Mouse (Mus musculus): ENCODE results near the gene Ppdpf. TPM values are rescaled to one million over a fixed set of nuclear protein-coding genes. Genes with fewer than 3 reads are reported as not detected.
A peak's percentile ranks its signal among the peaks of the same experiment; 100 is the strongest.

Ppdpf gene
- polyA plus RNA-seq, 1 experiment from 2014 or later, result 458 TPM

- Histone ChIP-seq H3K9ac (no peak overlapping the region), H3K27ac (no peak overlapping the region), H3K4me1 (peaks cover 6% of the 10 kb centered on the region), H3K36me3 (no peaks in the 10 kb centered on the region), H3K4me3 (no peak overlapping the region), H3K9me3 (no peaks in the 10 kb centered on the region), H3K27me3 (peaks cover 73% of the 10 kb centered on the region), H3K4me2 (replicated peaks) (no peak overlapping the region)
- ATAC-seq (ENCODE audit: insufficient number of reproducible peaks, insufficient read depth, low FRiP score, low TSS enrichment), result no peak
- WGBS, result 94% methylated on average over 1 of the region's 1 CpGs
Observed at GRCm38 (mm10) chr2:181153131-181153530, 33.9 kb upstream of the Ppdpf start.

GRCm38 (mm10) chr2:181153837-181154236, 33.2 kb upstream of the Ppdpf start:
- peaks cover 72% of the 10 kb centered on the region for H3K27me3 ChIP-seq
- H3K4me1 ChIP-seq, result no peaks in the 10 kb centered on the region
- 4% methylated on average over 1 of the region's 1 CpGs for WGBS
- no peak overlapping the region for H3K27ac ChIP-seq
- ATAC-seq (ENCODE audit: insufficient number of reproducible peaks, insufficient read depth, low FRiP score, low TSS enrichment), result no peak
- no peaks in the 10 kb centered on the region for H3K9me3 ChIP-seq
- H3K4me3 ChIP-seq, result no peak overlapping the region
- H3K4me2 ChIP-seq (replicated peaks), result no peak overlapping the region
- no peak overlapping the region for H3K9ac ChIP-seq
- no peaks in the 10 kb centered on the region for H3K36me3 ChIP-seq

DNA sequence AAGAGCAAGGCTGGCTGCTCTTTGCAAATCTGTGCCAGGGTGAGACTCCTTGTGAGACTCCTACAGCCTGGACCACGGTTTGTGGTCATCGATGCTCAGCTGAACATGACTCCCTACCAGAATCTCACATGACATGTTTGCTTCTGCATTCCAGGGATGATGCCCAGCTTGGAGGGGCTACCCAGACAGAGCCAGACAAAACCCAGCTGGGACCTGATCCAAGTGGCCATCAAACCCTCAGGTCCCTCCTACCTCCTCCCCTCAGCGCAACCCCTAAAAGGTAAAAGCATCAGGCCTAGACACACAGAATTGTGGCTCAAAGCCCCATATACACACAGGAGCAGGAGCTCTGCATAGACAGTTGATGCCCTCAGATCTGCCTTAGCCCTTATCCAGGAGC, 32.7 kb upstream of the Ppdpf start:
- 87% methylated on average over 3 of the region's 3 CpGs for WGBS
- no peaks in the 10 kb centered on the region for H3K4me1 ChIP-seq
- H3K27ac ChIP-seq, result no peak overlapping the region
- ATAC-seq (ENCODE audit: insufficient number of reproducible peaks, insufficient read depth, low FRiP score, low TSS enrichment), result no peak
- no peak overlapping the region for H3K4me3 ChIP-seq
- H3K27me3 ChIP-seq, result peaks cover 68% of the 10 kb centered on the region
- H3K9me3 ChIP-seq, result no peaks in the 10 kb centered on the region
- no peak overlapping the region for H3K9ac ChIP-seq
- H3K36me3 ChIP-seq, result no peaks in the 10 kb centered on the region
- H3K4me2 ChIP-seq (replicated peaks), result no peak overlapping the region

- no peaks in the 10 kb centered on the region for H3K36me3 ChIP-seq
- no peak overlapping the region for H3K27ac ChIP-seq
- no peak overlapping the region for H3K4me2 ChIP-seq (replicated peaks)
- H3K27me3 ChIP-seq, result peaks cover 62% of the 10 kb centered on the region
- 78% methylated on average over 8 of the region's 8 CpGs for WGBS
- H3K9ac ChIP-seq, result no peak overlapping the region
- H3K4me1 ChIP-seq, result peaks cover 4% of the 10 kb centered on the region; the same call in 1 of the 2 replicates
- no peaks in the 10 kb centered on the region for H3K9me3 ChIP-seq
- no peak overlapping the region for H3K4me3 ChIP-seq
- ATAC-seq (ENCODE audit: insufficient number of reproducible peaks, insufficient read depth, low FRiP score, low TSS enrichment), result no peak
Observed at GRCm38 (mm10) chr2:181154831-181155415, 32.1 kb upstream of the Ppdpf start.

DNA sequence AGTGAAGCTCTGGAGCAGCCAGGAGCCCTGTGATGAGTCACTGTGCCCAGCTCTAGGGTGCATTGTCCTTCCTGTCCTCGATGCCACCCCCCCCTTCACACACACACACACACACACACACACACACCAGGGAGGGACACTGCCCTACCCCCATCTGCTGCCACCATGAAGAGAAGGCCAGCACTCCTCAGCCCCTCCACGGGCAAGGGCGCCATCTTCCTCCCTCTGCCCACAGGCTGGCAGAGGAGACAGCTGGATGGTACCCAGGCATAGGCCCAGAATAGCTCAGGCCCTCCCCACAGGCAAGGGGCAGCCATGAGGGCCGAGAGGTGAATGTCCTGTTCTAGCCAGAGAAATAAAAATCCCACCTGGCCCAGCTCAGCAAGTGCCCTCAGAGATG, 31.2 kb upstream of the Ppdpf start:
- H3K4me1 ChIP-seq, result peaks cover 6% of the 10 kb centered on the region; the same call in 1 of the 2 replicates
- H3K27ac ChIP-seq, result no peak overlapping the region
- 67% methylated on average over 4 of the region's 4 CpGs for WGBS
- H3K9me3 ChIP-seq, result no peaks in the 10 kb centered on the region
- H3K4me3 ChIP-seq, result 0 out of 2 replicates have a peak overlapping the region, but pooled peaks have one; percentile 28
- no peak overlapping the region for H3K9ac ChIP-seq
- no peaks in the 10 kb centered on the region for H3K36me3 ChIP-seq
- H3K27me3 ChIP-seq, result peaks cover 53% of the 10 kb centered on the region
- no peak overlapping the region for H3K4me2 ChIP-seq (replicated peaks)
- no peak for ATAC-seq (ENCODE audit: insufficient number of reproducible peaks, insufficient read depth, low FRiP score, low TSS enrichment)

GRCm38 (mm10) chr2:181156248-181157121, 30.6 kb upstream of the Ppdpf start, which contains the start of gene Eef1a2:
TSS of gene Eef1a2 (minus strand) at chr2:181157014.
- Histone ChIP-seq H3K27ac (no peak within 1 kb of the TSS), H3K9me3 (no peaks in the 10 kb centered on the region), H3K4me3 (peak within 1 kb of the TSS; percentile 28), H3K36me3 (no peaks in the 10 kb centered on the region), H3K4me2 (replicated peaks) (peak within 1 kb of the TSS; percentile 43), H3K9ac (no peak within 1 kb of the TSS), H3K27me3 (peaks cover 46% of the 10 kb centered on the region), H3K4me1 (peaks cover 6% of the 10 kb centered on the region; the same call in 1 of the 2 replicates)
- ATAC-seq (ENCODE audit: insufficient number of reproducible peaks, insufficient read depth, low FRiP score, low TSS enrichment), result no peak
- 3% methylated on average over 55 of the region's 55 CpGs for WGBS

- Histone ChIP-seq H3K4me3 (peak overlapping the region; percentile 28; the same call in 1 of the 2 replicates), H3K4me1 (peaks cover 6% of the 10 kb centered on the region; the same call in 1 of the 2 replicates), H3K27me3 (peaks cover 46% of the 10 kb centered on the region), H3K9ac (no peak overlapping the region), H3K9me3 (no peaks in the 10 kb centered on the region), H3K27ac (no peak overlapping the region), H3K36me3 (no peaks in the 10 kb centered on the region), H3K4me2 (replicated peaks) (no peak overlapping the region; the same call in 1 of the 2 replicates)
- WGBS, result 80% methylated on average over 4 of the region's 4 CpGs
- no peak for ATAC-seq (ENCODE audit: insufficient number of reproducible peaks, insufficient read depth, low FRiP score, low TSS enrichment)
Observed at GRCm38 (mm10) chr2:181157180-181157579, 29.9 kb upstream of the Ppdpf start.

DNA sequence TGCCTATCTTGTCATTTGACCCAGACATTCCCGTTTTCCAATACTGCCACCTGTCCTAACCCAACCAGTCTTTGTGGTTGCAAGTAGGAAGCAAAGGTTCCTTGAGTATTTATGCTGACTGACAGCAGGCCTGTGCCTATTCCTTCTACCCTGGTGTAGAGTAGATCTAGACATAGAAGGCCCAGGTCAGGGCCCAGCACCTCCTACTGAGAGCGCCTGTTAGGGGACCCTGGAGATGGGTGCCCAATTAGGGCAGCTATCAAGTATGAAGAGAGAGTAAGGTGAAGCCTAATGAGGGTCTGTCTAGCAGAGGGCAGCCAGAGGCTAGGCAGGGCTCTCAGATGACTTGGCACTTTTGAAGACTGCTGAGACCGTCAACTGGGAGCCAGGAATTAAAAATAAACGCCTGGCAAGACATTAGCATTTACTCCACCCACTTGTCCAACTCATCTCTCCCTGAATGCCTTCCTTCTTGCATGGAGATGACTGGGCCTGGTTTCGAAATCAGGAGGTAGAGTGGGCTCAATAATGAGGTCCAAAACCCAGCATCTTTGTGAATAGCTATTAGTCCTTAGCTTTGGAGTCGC, 29.2 kb upstream of the Ppdpf start:
- H3K27ac ChIP-seq, result no peak overlapping the region
- peaks cover 46% of the 10 kb centered on the region for H3K27me3 ChIP-seq
- WGBS, result 68% methylated on average over 6 of the region's 6 CpGs
- peaks cover 6% of the 10 kb centered on the region; the same call in 1 of the 2 replicates for H3K4me1 ChIP-seq
- H3K9me3 ChIP-seq, result no peaks in the 10 kb centered on the region
- no peak for ATAC-seq (ENCODE audit: insufficient number of reproducible peaks, insufficient read depth, low FRiP score, low TSS enrichment)
- H3K4me3 ChIP-seq, result no peak overlapping the region
- H3K36me3 ChIP-seq, result no peaks in the 10 kb centered on the region
- no peak overlapping the region for H3K4me2 ChIP-seq (replicated peaks)
- H3K9ac ChIP-seq, result no peak overlapping the region

GRCm38 (mm10) chr2:181158471-181158870, 28.6 kb upstream of the Ppdpf start:
- H3K9ac ChIP-seq, result no peak overlapping the region
- no peaks in the 10 kb centered on the region for H3K36me3 ChIP-seq
- WGBS, result 86% methylated on average over 2 of the region's 2 CpGs
- peaks cover 46% of the 10 kb centered on the region for H3K27me3 ChIP-seq
- H3K9me3 ChIP-seq, result no peaks in the 10 kb centered on the region
- no peak overlapping the region for H3K27ac ChIP-seq
- H3K4me2 ChIP-seq (replicated peaks), result no peak overlapping the region
- no peak for ATAC-seq (ENCODE audit: insufficient number of reproducible peaks, insufficient read depth, low FRiP score, low TSS enrichment)
- peaks cover 6% of the 10 kb centered on the region; the same call in 1 of the 2 replicates for H3K4me1 ChIP-seq
- no peak overlapping the region for H3K4me3 ChIP-seq

DNA sequence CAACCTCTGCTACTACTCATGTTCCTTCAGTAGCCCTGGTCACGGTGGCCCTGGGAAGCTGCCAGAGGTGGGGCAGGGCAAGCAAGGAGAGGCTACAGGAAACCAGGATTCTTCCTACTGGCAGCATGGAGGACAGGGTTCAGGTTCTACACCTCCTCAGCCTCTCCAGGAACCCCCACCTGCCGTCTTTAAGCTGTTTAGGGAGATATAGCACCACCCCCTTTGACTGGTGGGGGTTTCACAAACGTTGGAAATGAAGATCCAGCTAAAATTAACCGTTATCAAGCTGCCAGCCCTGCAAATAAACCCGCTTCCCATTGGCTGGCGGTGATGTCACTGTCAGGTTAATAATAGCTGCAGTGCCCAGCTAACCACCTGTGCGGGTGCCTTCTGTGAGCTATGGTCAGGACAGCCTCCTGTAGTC, 27.9 kb upstream of the Ppdpf start:
- no peak overlapping the region for H3K27ac ChIP-seq
- 52% methylated on average over 7 of the region's 7 CpGs for WGBS
- no peak overlapping the region for H3K4me3 ChIP-seq
- ATAC-seq (ENCODE audit: insufficient number of reproducible peaks, insufficient read depth, low FRiP score, low TSS enrichment), result no peak
- H3K36me3 ChIP-seq, result no peaks in the 10 kb centered on the region
- H3K9me3 ChIP-seq, result no peaks in the 10 kb centered on the region
- H3K27me3 ChIP-seq, result peaks cover 46% of the 10 kb centered on the region
- H3K9ac ChIP-seq, result no peak overlapping the region
- peaks cover 6% of the 10 kb centered on the region; the same call in 1 of the 2 replicates for H3K4me1 ChIP-seq
- no peak overlapping the region for H3K4me2 ChIP-seq (replicated peaks)

DNA sequence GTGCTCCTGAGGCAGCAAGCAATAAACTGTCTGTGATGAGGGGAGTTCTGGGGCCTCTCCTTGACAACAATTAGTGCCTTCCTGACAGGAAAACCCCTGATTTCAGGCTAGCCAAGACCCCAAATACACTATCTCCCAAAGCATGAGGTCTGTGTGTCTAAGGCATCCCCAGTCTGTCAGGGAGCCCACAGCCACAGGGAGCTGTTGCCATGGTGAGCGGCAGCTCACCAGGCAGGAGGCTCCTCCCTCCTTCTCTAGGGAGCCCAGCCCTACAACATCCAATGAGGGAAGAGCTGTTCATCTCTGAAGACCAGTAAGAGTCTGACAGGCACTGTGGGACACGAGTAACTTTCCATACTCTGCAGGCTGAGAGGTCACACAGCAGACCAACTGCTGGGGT, 27.3 kb upstream of the Ppdpf start:
- Histone ChIP-seq H3K4me2 (replicated peaks) (no peak overlapping the region), H3K27me3 (peaks cover 40% of the 10 kb centered on the region)
- 3% methylated on average over 2 of the region's 2 CpGs for WGBS

More for the DNA sequence above, 27.3 kb upstream of the Ppdpf start:
- H3K9ac ChIP-seq, result no peak overlapping the region
- no peaks in the 10 kb centered on the region for H3K9me3 ChIP-seq
- no peak overlapping the region for H3K4me3 ChIP-seq
- no peak overlapping the region for H3K27ac ChIP-seq
- H3K36me3 ChIP-seq, result no peaks in the 10 kb centered on the region
- H3K4me1 ChIP-seq, result peaks cover 6% of the 10 kb centered on the region; the same call in 1 of the 2 replicates
- 0 out of 2 replicates have a peak, but pooled peaks have one; percentile 31 for ATAC-seq (ENCODE audit: insufficient number of reproducible peaks, insufficient read depth, low FRiP score, low TSS enrichment)

Measured in embryonic facial prominence, embryonic 12.5 days (tissue).